Mouse (Mus musculus): ENCODE results near the gene Gm28539.

Gene Gm28539

GRCm38 (mm10) chr16:18836468-18837208, at the start of gene Gm28539, which contains the start of gene 2510002D24Rik:
TSS of gene Gm28539 (plus strand) at chr16:18836584.
TSS of gene 2510002D24Rik (plus strand) at chr16:18836578.
- Histone ChIP-seq H3K9me3 (ENCODE audit: low read length) (no peaks in the 10 kb centered on the region), H3K4me1 (replicated peaks; ENCODE audit: low read depth, low read length) (peaks cover 29% of the 10 kb centered on the region), H3K36me3 (ENCODE audit: insufficient read depth, low read length) (peaks cover 59% of the 10 kb centered on the region), H3K4me3 (replicated peaks; ENCODE audit: low read length) (peak within 1 kb of the TSS; percentile 94), H3K27me3 (ENCODE audit: insufficient read depth, low read length) (no peaks in the 10 kb centered on the region)
- TF ChIP-seq CTCF (conservative IDR thresholded peaks at IDR 0.05; ENCODE audit: low read length) (no peak), POU5F1 (IDR thresholded peaks at IDR 0.05; ENCODE audit: borderline replicate concordance, low read length) (no peak), NANOG (IDR thresholded peaks at IDR 0.05; ENCODE audit: borderline replicate concordance, low read length) (no peak)

- Histone ChIP-seq H3K9me3 (ENCODE audit: low read length) (no peaks in the 10 kb centered on the region), H3K36me3 (ENCODE audit: insufficient read depth, low read length) (peaks cover 95% of the 10 kb centered on the region)
- TF ChIP-seq NANOG (IDR thresholded peaks at IDR 0.05; ENCODE audit: borderline replicate concordance, low read length) (no peak), CTCF (conservative IDR thresholded peaks at IDR 0.05; ENCODE audit: low read length) (no peak), POU5F1 (IDR thresholded peaks at IDR 0.05; ENCODE audit: borderline replicate concordance, low read length) (no peak)
Observed at GRCm38 (mm10) chr16:18786652-18787051, 49.7 kb upstream of the Gm28539 start.

GRCm38 (mm10) chr16:18788627-18789406, 47.6 kb upstream of the Gm28539 start:
- no peaks in the 10 kb centered on the region for H3K27me3 ChIP-seq (ENCODE audit: insufficient read depth, low read length)
- peaks cover 97% of the 10 kb centered on the region for H3K36me3 ChIP-seq (ENCODE audit: insufficient read depth, low read length)
- no peak overlapping the region for H3K4me3 ChIP-seq (replicated peaks; ENCODE audit: low read length)
- peaks cover 32% of the 10 kb centered on the region for H3K4me1 ChIP-seq (replicated peaks; ENCODE audit: low read depth, low read length)
- TF ChIP-seq CTCF (conservative IDR thresholded peaks at IDR 0.05; ENCODE audit: low read length) (no peak), POU5F1 (IDR thresholded peaks at IDR 0.05; ENCODE audit: borderline replicate concordance, low read length) (no peak), NANOG (IDR thresholded peaks at IDR 0.05; ENCODE audit: borderline replicate concordance, low read length) (no peak)
- no peaks in the 10 kb centered on the region for H3K9me3 ChIP-seq (ENCODE audit: low read length)

More at GRCm38 (mm10) chr16:18786652-18787051, 49.7 kb upstream of the Gm28539 start:
- Histone ChIP-seq H3K4me3 (replicated peaks; ENCODE audit: low read length) (no peak overlapping the region), H3K27me3 (ENCODE audit: insufficient read depth, low read length) (no peaks in the 10 kb centered on the region), H3K4me1 (replicated peaks; ENCODE audit: low read depth, low read length) (peaks cover 32% of the 10 kb centered on the region)

GRCm38 (mm10) chr16:18795223-18795899, 41.0 kb upstream of the Gm28539 start:
- peaks cover 99% of the 10 kb centered on the region for H3K36me3 ChIP-seq (ENCODE audit: insufficient read depth, low read length)
- no peaks in the 10 kb centered on the region for H3K9me3 ChIP-seq (ENCODE audit: low read length)
- H3K27me3 ChIP-seq (ENCODE audit: insufficient read depth, low read length): no peaks in the 10 kb centered on the region
- no peak overlapping the region for H3K4me3 ChIP-seq (replicated peaks; ENCODE audit: low read length)
- TF ChIP-seq NANOG (IDR thresholded peaks at IDR 0.05; ENCODE audit: borderline replicate concordance, low read length) (no peak), POU5F1 (IDR thresholded peaks at IDR 0.05; ENCODE audit: borderline replicate concordance, low read length) (no peak), CTCF (conservative IDR thresholded peaks at IDR 0.05; ENCODE audit: low read length) (no peak)
- H3K4me1 ChIP-seq (replicated peaks; ENCODE audit: low read depth, low read length): peaks cover 4% of the 10 kb centered on the region

- Histone ChIP-seq H3K9me3 (ENCODE audit: low read length) (no peaks in the 10 kb centered on the region), H3K4me1 (replicated peaks; ENCODE audit: low read depth, low read length) (peaks cover 11% of the 10 kb centered on the region), H3K27me3 (ENCODE audit: insufficient read depth, low read length) (no peaks in the 10 kb centered on the region), H3K36me3 (ENCODE audit: insufficient read depth, low read length) (peaks cover 99% of the 10 kb centered on the region), H3K4me3 (replicated peaks; ENCODE audit: low read length) (no peak overlapping the region)
- TF ChIP-seq NANOG (IDR thresholded peaks at IDR 0.05; ENCODE audit: borderline replicate concordance, low read length) (no peak), CTCF (conservative IDR thresholded peaks at IDR 0.05; ENCODE audit: low read length) (no peak), POU5F1 (IDR thresholded peaks at IDR 0.05; ENCODE audit: borderline replicate concordance, low read length) (no peak)
Observed at GRCm38 (mm10) chr16:18796645-18797044, 39.7 kb upstream of the Gm28539 start.

GRCm38 (mm10) chr16:18798151-18798550, 38.2 kb upstream of the Gm28539 start:
- TF ChIP-seq POU5F1 (IDR thresholded peaks at IDR 0.05; ENCODE audit: borderline replicate concordance, low read length) (no peak), CTCF (conservative IDR thresholded peaks at IDR 0.05; ENCODE audit: low read length) (no peak), NANOG (IDR thresholded peaks at IDR 0.05; ENCODE audit: borderline replicate concordance, low read length) (no peak)
- Histone ChIP-seq H3K4me3 (replicated peaks; ENCODE audit: low read length) (no peak overlapping the region), H3K36me3 (ENCODE audit: insufficient read depth, low read length) (peaks cover 94% of the 10 kb centered on the region), H3K27me3 (ENCODE audit: insufficient read depth, low read length) (no peaks in the 10 kb centered on the region), H3K4me1 (replicated peaks; ENCODE audit: low read depth, low read length) (peaks cover 11% of the 10 kb centered on the region), H3K9me3 (ENCODE audit: low read length) (no peaks in the 10 kb centered on the region)

- Histone ChIP-seq H3K36me3 (ENCODE audit: insufficient read depth, low read length) (peaks cover 91% of the 10 kb centered on the region), H3K4me3 (replicated peaks; ENCODE audit: low read length) (no peak overlapping the region), H3K4me1 (replicated peaks; ENCODE audit: low read depth, low read length) (peaks cover 14% of the 10 kb centered on the region), H3K27me3 (ENCODE audit: insufficient read depth, low read length) (no peaks in the 10 kb centered on the region), H3K9me3 (ENCODE audit: low read length) (no peaks in the 10 kb centered on the region)
- TF ChIP-seq NANOG (IDR thresholded peaks at IDR 0.05; ENCODE audit: borderline replicate concordance, low read length) (no peak), POU5F1 (IDR thresholded peaks at IDR 0.05; ENCODE audit: borderline replicate concordance, low read length) (no peak), CTCF (conservative IDR thresholded peaks at IDR 0.05; ENCODE audit: low read length) (peak; percentile 67)
Observed at GRCm38 (mm10) chr16:18798841-18799240, 37.5 kb upstream of the Gm28539 start.

GRCm38 (mm10) chr16:18805746-18806145, 30.6 kb upstream of the Gm28539 start:
- H3K4me3 ChIP-seq (replicated peaks; ENCODE audit: low read length): no peak overlapping the region
- TF ChIP-seq NANOG (IDR thresholded peaks at IDR 0.05; ENCODE audit: borderline replicate concordance, low read length) (no peak), CTCF (conservative IDR thresholded peaks at IDR 0.05; ENCODE audit: low read length) (no peak), POU5F1 (IDR thresholded peaks at IDR 0.05; ENCODE audit: borderline replicate concordance, low read length) (no peak)
- peaks cover 84% of the 10 kb centered on the region for H3K36me3 ChIP-seq (ENCODE audit: insufficient read depth, low read length)
- peaks cover 22% of the 10 kb centered on the region for H3K4me1 ChIP-seq (replicated peaks; ENCODE audit: low read depth, low read length)
- no peaks in the 10 kb centered on the region for H3K27me3 ChIP-seq (ENCODE audit: insufficient read depth, low read length)
- no peaks in the 10 kb centered on the region for H3K9me3 ChIP-seq (ENCODE audit: low read length)
